Mouse (Mus musculus): ENCODE results near the gene Cyp1a2. TPM values are rescaled to one million over a fixed set of nuclear protein-coding genes. Genes with fewer than 3 reads are reported as not detected.

Cyp1a2 gene
- polyA plus RNA-seq, 1 experiment from 2014 or later, result not detected

DNA sequence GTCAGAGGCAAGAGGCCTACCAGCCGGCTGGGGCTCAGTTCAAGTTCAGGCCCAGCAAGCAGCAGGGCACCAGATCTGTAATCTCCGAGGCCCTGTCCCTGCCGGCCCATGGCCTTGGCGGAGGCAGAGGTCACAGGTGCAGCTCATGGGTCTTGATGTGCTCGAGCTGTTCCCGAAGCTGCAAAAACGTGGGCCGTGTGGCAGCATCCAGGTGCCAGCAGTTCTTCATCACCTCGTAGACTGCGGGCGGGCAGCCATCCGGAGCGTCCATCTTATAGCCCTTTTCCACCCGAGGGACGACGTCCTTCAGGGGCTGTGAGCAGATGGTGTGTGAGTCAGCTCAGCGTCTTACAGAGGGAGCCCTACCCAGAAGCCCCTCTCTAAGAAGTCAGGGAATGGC lies 56.3 kb downstream of the Cyp1a2 start:
- 88% methylated on average over 17 of the region's 17 CpGs for WGBS

More for the DNA sequence above, 56.3 kb downstream of the Cyp1a2 start:
- Histone ChIP-seq H3K36me3 (replicated peaks; ENCODE audit: control insufficient read depth, insufficient read depth, low read depth, low read length) (peaks cover 3% of the 10 kb centered on the region), H3K4me1 (ENCODE audit: control insufficient read depth, insufficient read depth, low read length) (no peaks in the 10 kb centered on the region), H3K4me2 (ENCODE audit: low read depth, low read length) (no peak overlapping the region), H3K9ac (replicated peaks; ENCODE audit: low read length) (no peak overlapping the region), H3K9me3 (replicated peaks; ENCODE audit: control insufficient read depth, low read length) (no peaks in the 10 kb centered on the region), H3K27me3 (ENCODE audit: control insufficient read depth, insufficient read depth, low read length) (no peaks in the 10 kb centered on the region), H3K27ac (replicated peaks; ENCODE audit: low read depth, low read length) (no peak overlapping the region), H3K4me3 (ENCODE audit: low read depth, low read length) (no peak overlapping the region)
- DNase-seq (ENCODE audit: low spot score) (no peak), ATAC-seq (replicated peaks; ENCODE audit: insufficient number of reproducible peaks, low FRiP score, low TSS enrichment, low read depth) (no peak)

Other genes starting within 250 kb of the Cyp1a2 start
- gene Ppcdc, start 243.6 kb downstream of the Cyp1a2 start, polyA plus RNA-seq (2014; fragmentation: Nextera tagmentation; extraction: Ambion mirVana), result 17.9 and 19.9 TPM in 2 replicates
- 6.9 and 7.4 TPM in 2 replicates for gene Scamp5, start 215.6 kb downstream of the Cyp1a2 start, polyA plus RNA-seq (2014; fragmentation: Nextera tagmentation; extraction: Ambion mirVana)
- gene Rpp25, start 179.7 kb downstream of the Cyp1a2 start, polyA plus RNA-seq (2014; fragmentation: Nextera tagmentation; extraction: Ambion mirVana), result 0.91 and 2.1 TPM in 2 replicates
- 585 and 615 TPM in 2 replicates for gene Cox5a, start 162.4 kb downstream of the Cyp1a2 start, polyA plus RNA-seq (2014; fragmentation: Nextera tagmentation; extraction: Ambion mirVana)
- 15.3 and 15.8 TPM in 2 replicates for gene Fam219b, start 146.2 kb downstream of the Cyp1a2 start, polyA plus RNA-seq (2014; fragmentation: Nextera tagmentation; extraction: Ambion mirVana)
- 41.5 and 42.9 TPM in 2 replicates for gene Mpi, start 130.9 kb downstream of the Cyp1a2 start, polyA plus RNA-seq (2014; fragmentation: Nextera tagmentation; extraction: Ambion mirVana)
- gene Scamp2, start 122.8 kb downstream of the Cyp1a2 start, polyA plus RNA-seq (2014; fragmentation: Nextera tagmentation; extraction: Ambion mirVana), result 49.9 and 50.2 TPM in 2 replicates
- gene Ulk3, start 94.3 kb downstream of the Cyp1a2 start, polyA plus RNA-seq (2014; fragmentation: Nextera tagmentation; extraction: Ambion mirVana), result 5.2 and 6.1 TPM in 2 replicates
- gene Cplx3, start 77.4 kb downstream of the Cyp1a2 start, polyA plus RNA-seq (2014; fragmentation: Nextera tagmentation; extraction: Ambion mirVana), result 0.81 and 1.3 TPM in 2 replicates
- not detected in 2 replicates for gene Lman1l, start 62.9 kb downstream of the Cyp1a2 start, polyA plus RNA-seq (2014; fragmentation: Nextera tagmentation; extraction: Ambion mirVana)
- gene Csk, start 30.1 kb downstream of the Cyp1a2 start, polyA plus RNA-seq (2014; fragmentation: Nextera tagmentation; extraction: Ambion mirVana), result 30.7 and 31.4 TPM in 2 replicates
- gene Cyp1a1, start 4.2 kb upstream of the Cyp1a2 start, polyA plus RNA-seq (2014; fragmentation: Nextera tagmentation; extraction: Ambion mirVana), result not detected in 2 replicates
- 28.1 and 29.1 TPM in 2 replicates for gene Edc3, start 24.8 kb upstream of the Cyp1a2 start, polyA plus RNA-seq (2014; fragmentation: Nextera tagmentation; extraction: Ambion mirVana)
- gene Clk3, start 82.2 kb upstream of the Cyp1a2 start, polyA plus RNA-seq (2014; fragmentation: Nextera tagmentation; extraction: Ambion mirVana), result 70.0 and 79.3 TPM in 2 replicates
- 23.2 and 24.3 TPM in 2 replicates for gene Arid3b, start 153.1 kb upstream of the Cyp1a2 start, polyA plus RNA-seq (2014; fragmentation: Nextera tagmentation; extraction: Ambion mirVana)
- 115 and 123 TPM in 2 replicates for gene Ubl7, start 227.3 kb upstream of the Cyp1a2 start, polyA plus RNA-seq (2014; fragmentation: Nextera tagmentation; extraction: Ambion mirVana)

Data from embryonic facial prominence, embryonic 11.5 days (tissue).